ENCODE assay signal across 9 mouse cellular contexts in the genomic region with DNA sequence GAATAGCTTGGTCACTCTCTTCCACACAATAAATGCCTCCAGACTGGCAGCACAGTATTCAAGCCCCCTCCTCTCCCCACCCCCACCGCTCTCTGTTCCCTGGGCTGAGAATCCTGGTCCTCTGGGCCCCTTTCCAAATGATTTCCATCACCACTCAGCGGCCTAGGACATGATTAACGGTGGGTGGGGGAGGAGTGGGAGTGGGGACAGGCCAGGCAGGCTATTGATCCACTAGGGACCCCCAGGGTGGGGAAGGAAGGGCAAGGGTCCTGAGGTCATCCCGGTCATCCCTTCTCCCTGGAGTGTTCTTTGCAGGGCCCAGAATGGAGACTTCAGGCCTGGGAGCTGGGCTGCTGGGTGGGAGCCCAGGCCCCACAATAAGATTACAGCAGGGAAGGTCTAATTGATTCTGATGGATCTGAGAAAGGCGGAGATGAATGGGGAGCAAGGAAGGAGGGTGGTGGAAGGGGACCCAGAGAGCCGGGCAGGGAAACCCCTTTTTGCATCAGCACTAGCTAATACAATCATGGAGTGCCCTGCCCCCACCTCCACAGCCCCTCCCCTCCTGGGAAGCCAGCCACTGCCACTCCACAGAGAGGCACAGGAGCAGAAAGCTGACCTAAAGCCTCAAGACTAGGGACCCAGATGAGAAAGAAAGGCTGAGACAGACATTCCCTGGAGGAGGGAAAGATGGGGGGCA. TPM values are rescaled to one million over a fixed set of nuclear protein-coding genes. Genes with fewer than 3 reads are reported as not detected.
A peak's percentile ranks its signal among the peaks of the same experiment; 100 is the strongest.
DNase-seq lines count a peak whose midpoint lies in the region; ATAC-seq and TF ChIP-seq lines count a peak whose summit lies in the region.
"Had no signal": no experiment of that assay in that cellular context is flagged by ENCODE, and none has a peak within 500 bp of the region (broad histone marks: within the 10 kb centered on the region; RNA-seq: fewer than 3 reads in every experiment).

No protein-coding gene starts in this region.

- H3K36me3 ChIP-seq in intestine, embryonic 15.5 days, result no peaks in the 10 kb centered on the region
- no peaks in the 10 kb centered on the region for H3K36me3 ChIP-seq in intestine, postnatal 0 days (ENCODE audit: control insufficient read depth, insufficient read depth)
- H3K36me3 ChIP-seq in hindbrain, embryonic 10.5 days, result no peaks in the 10 kb centered on the region
- H3K36me3 ChIP-seq in midbrain, postnatal 0 days (ENCODE audit: insufficient read depth, low read length), result no peaks in the 10 kb centered on the region

- H3K27ac ChIP-seq in intestine, embryonic 15.5 days, result 0 out of 2 replicates have a peak overlapping the region, but pooled peaks have one; percentile 17
- no peak overlapping the region for H3K27ac ChIP-seq in intestine, postnatal 0 days (ENCODE audit: low read depth, low read length)
- H3K27ac ChIP-seq in hindbrain, embryonic 10.5 days, result peak overlapping the region; percentile 88
- no peak overlapping the region for H3K27ac ChIP-seq in midbrain, postnatal 0 days (ENCODE audit: low read depth, low read length)
- H3K27ac ChIP-seq: macrophage had no signal

- H3K9me3 ChIP-seq in intestine, embryonic 15.5 days, result no peaks in the 10 kb centered on the region
- H3K9me3 ChIP-seq in intestine, postnatal 0 days (ENCODE audit: control insufficient read depth), result no peaks in the 10 kb centered on the region
- H3K9me3 ChIP-seq in hindbrain, embryonic 10.5 days, result no peaks in the 10 kb centered on the region
- H3K9me3 ChIP-seq in midbrain, postnatal 0 days (ENCODE audit: low read length), result no peaks in the 10 kb centered on the region

- intact Hi-C loops in left cerebral cortex, postnatal 36 days (cut with DNase I), result no loop called here

- no peak overlapping the region for H3K4me3 ChIP-seq in intestine, embryonic 15.5 days (replicated peaks)
- H3K4me3 ChIP-seq in intestine, postnatal 0 days (ENCODE audit: low read depth, low read length), result no peak overlapping the region
- peak overlapping the region; percentile 22 for H3K4me3 ChIP-seq in hindbrain, embryonic 10.5 days
- no peak overlapping the region for H3K4me3 ChIP-seq in midbrain, postnatal 0 days (ENCODE audit: low read depth, low read length)

- H3K4me1 ChIP-seq in intestine, embryonic 15.5 days (replicated peaks), result peaks cover 20% of the 10 kb centered on the region
- H3K4me1 ChIP-seq in intestine, postnatal 0 days (replicated peaks; ENCODE audit: control insufficient read depth, insufficient read depth, low read length), result peaks cover 2% of the 10 kb centered on the region; the same call in 1 of the 2 replicates
- H3K4me1 ChIP-seq in hindbrain, embryonic 10.5 days (replicated peaks), result peaks cover 84% of the 10 kb centered on the region
- no peaks in the 10 kb centered on the region for H3K4me1 ChIP-seq in midbrain, postnatal 0 days (ENCODE audit: insufficient read depth, low read length)

- peak; percentile 25; the same call in 1 of the 2 replicates for ATAC-seq in intestine, embryonic 15.5 days
- ATAC-seq in intestine, postnatal 0 days, result no peak
- ATAC-seq in midbrain, postnatal 0 days (ENCODE audit: low FRiP score), result peak; percentile 76

- DNase-seq in embryo, embryonic 9.5 days (ENCODE audit: extremely low spot score), result peak; percentile 72
- peak; percentile 76 for DNase-seq in hindbrain, embryonic 10.5 days (ENCODE audit: low spot score)
- DNase-seq in midbrain, postnatal 0 days (ENCODE audit: low spot score), result peak; percentile 70
- DNase-seq in thymus, postnatal 10 days (ENCODE audit: low spot score in 2 of 2), result no peak
- no peak for DNase-seq in layer of hippocampus, adult 8-10 months (ENCODE audit: low spot score in 2 of 2)
- no peak for DNase-seq in left cerebral cortex, postnatal 36 days (ENCODE audit: low spot score in 2 of 2)

- H3K9ac ChIP-seq in intestine, embryonic 15.5 days, result no peak overlapping the region
- H3K9ac ChIP-seq in intestine, postnatal 0 days (ENCODE audit: low read depth, low read length), result no peak overlapping the region
- H3K9ac ChIP-seq in midbrain, postnatal 0 days (replicated peaks; ENCODE audit: low read length, poor library complexity, severe bottlenecking), result no peak overlapping the region

- no peak for TF ChIP-seq CTCF in intestine, postnatal 0 days (IDR thresholded peaks at IDR 0.05; ENCODE audit: low read depth)
- TF ChIP-seq CTCF in midbrain, postnatal 0 days (IDR thresholded peaks at IDR 0.05), result no peak

- WGBS in intestine, embryonic 15.5 days, result 35% methylated on average over 6 of the region's 6 CpGs
- WGBS in intestine, postnatal 0 days, result 50% methylated on average over 6 of the region's 6 CpGs
- WGBS in hindbrain, embryonic 10.5 days, result 10% methylated on average over 6 of the region's 6 CpGs
- 7% methylated on average over 6 of the region's 6 CpGs for WGBS in midbrain, postnatal 0 days

- H3K4me2 ChIP-seq in intestine, embryonic 15.5 days (replicated peaks), result no peak overlapping the region
- no peak overlapping the region for H3K4me2 ChIP-seq in intestine, postnatal 0 days (replicated peaks; ENCODE audit: low read depth)
- no peak overlapping the region for H3K4me2 ChIP-seq in midbrain, postnatal 0 days (ENCODE audit: low read depth, low read length, poor library complexity, severe bottlenecking)

- H3K27me3 ChIP-seq in intestine, embryonic 15.5 days (replicated peaks), result peaks cover 3% of the 10 kb centered on the region; the same call in 1 of the 2 replicates
- peaks cover 22% of the 10 kb centered on the region for H3K27me3 ChIP-seq in intestine, postnatal 0 days (replicated peaks; ENCODE audit: control insufficient read depth, insufficient read depth, low read length)
- peaks cover 48% of the 10 kb centered on the region for H3K27me3 ChIP-seq in hindbrain, embryonic 10.5 days (ENCODE audit: insufficient read depth, poor library complexity, severe bottlenecking)
- no peaks in the 10 kb centered on the region for H3K27me3 ChIP-seq in midbrain, postnatal 0 days (ENCODE audit: insufficient read depth, low read length)

RNA-seq across cellular contexts. Expression of a gene that starts 20.4 kb away (rescaled TPM):
- 23.1 and 29.1 TPM in 2 replicates for polyA plus RNA-seq in intestine, embryonic 15.5 days (2015; fragmentation: Nextera tagmentation; extraction: Ambion mirVana)
- polyA plus RNA-seq in intestine, postnatal 0 days (2015; fragmentation: Nextera tagmentation; extraction: Ambion mirVana), result 20.0 and 21.5 TPM in 2 replicates
- polyA plus RNA-seq in hindbrain, embryonic 10.5 days (2016; fragmentation: Nextera tagmentation; extraction: Ambion mirVana), result 15.1 and 15.3 TPM in 2 replicates
- total RNA-seq in midbrain, postnatal 0 days (2014; rRNA removed), result 22.5 and 31.5 TPM in 2 replicates
- polyA plus RNA-seq in midbrain, postnatal 0 days (2015; fragmentation: Nextera tagmentation; extraction: Ambion mirVana), result 9.8 and 10.2 TPM in 2 replicates
- 10 to 100 TPM; 44.4 to 54.8 (median 47.4) TPM for total RNA-seq in layer of hippocampus, adult 8-10 months (2022)
- 10 to 100 TPM; 36.1 to 50.9 TPM for total RNA-seq in left cerebral cortex, postnatal 36 days (2021)

RNA-seq across cellular contexts. Expression of a gene that starts 21.5 kb away (rescaled TPM):
- polyA plus RNA-seq in intestine, embryonic 15.5 days (2015; fragmentation: Nextera tagmentation; extraction: Ambion mirVana), result 0.18 and 0.34 TPM in 2 replicates
- 0.10 TPM in 1 of 2 replicates, not detected in the other for polyA plus RNA-seq in intestine, postnatal 0 days (2015; fragmentation: Nextera tagmentation; extraction: Ambion mirVana)
- 0.31 and 0.37 TPM in 2 replicates for polyA plus RNA-seq in hindbrain, embryonic 10.5 days (2016; fragmentation: Nextera tagmentation; extraction: Ambion mirVana)
- 0.33 TPM in 1 of 2 replicates, not detected in the other for total RNA-seq in midbrain, postnatal 0 days (2014; rRNA removed)
- polyA plus RNA-seq in midbrain, postnatal 0 days (2015; fragmentation: Nextera tagmentation; extraction: Ambion mirVana), result 0.09 and 0.11 TPM in 2 replicates
- total RNA-seq in layer of hippocampus, adult 8-10 months (2022), result under 1 TPM in 1 of 4 experiments, not detected in 3; 0.25 TPM
- not detected for total RNA-seq in left cerebral cortex, postnatal 36 days (2021)
- polyA plus RNA-seq: macrophage had no signal

RNA-seq across cellular contexts. Expression of a gene that starts 50.0 kb away (rescaled TPM):
- polyA plus RNA-seq in intestine, embryonic 15.5 days (2015; fragmentation: Nextera tagmentation; extraction: Ambion mirVana), result 0.24 and 0.35 TPM in 2 replicates
- 0.07 TPM in 2 replicates for polyA plus RNA-seq in intestine, postnatal 0 days (2015; fragmentation: Nextera tagmentation; extraction: Ambion mirVana)
- 0.11 and 0.18 TPM in 2 replicates for polyA plus RNA-seq in hindbrain, embryonic 10.5 days (2016; fragmentation: Nextera tagmentation; extraction: Ambion mirVana)
- total RNA-seq in midbrain, postnatal 0 days (2014; rRNA removed), result 0.38 TPM in 1 of 2 replicates, not detected in the other
- polyA plus RNA-seq in midbrain, postnatal 0 days (2015; fragmentation: Nextera tagmentation; extraction: Ambion mirVana), result 0.05 and 0.16 TPM in 2 replicates
- total RNA-seq in layer of hippocampus, adult 8-10 months (2022), result not detected
- under 1 TPM in 1 of 2 experiments, not detected in 1; 0.10 TPM for total RNA-seq in left cerebral cortex, postnatal 36 days (2021)

Comparison
In these comparisons a context has a peak if more than half of its experiments do, and no peak if none do; other contexts are left out.
1. H3K27ac ChIP-seq: peak in intestine, embryonic 15.5 days (single experiment) and hindbrain, embryonic 10.5 days (single experiment); none in intestine, postnatal 0 days (single experiment) and midbrain, postnatal 0 days (single experiment).
2. DNase-seq: peak in embryo, embryonic 9.5 days (single experiment), hindbrain, embryonic 10.5 days (single experiment) and midbrain, postnatal 0 days (single experiment); none in thymus, postnatal 10 days (0 of 2), layer of hippocampus, adult 8-10 months (0 of 2) and left cerebral cortex, postnatal 36 days (0 of 2).